Mouse (Mus musculus): Measurements from ENCODE around the gene Tapt1. TPM values are rescaled to one million over a fixed set of nuclear protein-coding genes. Genes with fewer than 3 reads are reported as not detected.
"Not testable (repeated sequence)": the region's sequence is repeated elsewhere in the genome, so short reads cannot be mapped to it uniquely, and the experiment has no call there.

Gene Tapt1
- polyA plus RNA-seq (2015; fragmentation: Nextera tagmentation; extraction: Ambion mirVana): 23.8 and 26.3 TPM in 2 replicates

DNA sequence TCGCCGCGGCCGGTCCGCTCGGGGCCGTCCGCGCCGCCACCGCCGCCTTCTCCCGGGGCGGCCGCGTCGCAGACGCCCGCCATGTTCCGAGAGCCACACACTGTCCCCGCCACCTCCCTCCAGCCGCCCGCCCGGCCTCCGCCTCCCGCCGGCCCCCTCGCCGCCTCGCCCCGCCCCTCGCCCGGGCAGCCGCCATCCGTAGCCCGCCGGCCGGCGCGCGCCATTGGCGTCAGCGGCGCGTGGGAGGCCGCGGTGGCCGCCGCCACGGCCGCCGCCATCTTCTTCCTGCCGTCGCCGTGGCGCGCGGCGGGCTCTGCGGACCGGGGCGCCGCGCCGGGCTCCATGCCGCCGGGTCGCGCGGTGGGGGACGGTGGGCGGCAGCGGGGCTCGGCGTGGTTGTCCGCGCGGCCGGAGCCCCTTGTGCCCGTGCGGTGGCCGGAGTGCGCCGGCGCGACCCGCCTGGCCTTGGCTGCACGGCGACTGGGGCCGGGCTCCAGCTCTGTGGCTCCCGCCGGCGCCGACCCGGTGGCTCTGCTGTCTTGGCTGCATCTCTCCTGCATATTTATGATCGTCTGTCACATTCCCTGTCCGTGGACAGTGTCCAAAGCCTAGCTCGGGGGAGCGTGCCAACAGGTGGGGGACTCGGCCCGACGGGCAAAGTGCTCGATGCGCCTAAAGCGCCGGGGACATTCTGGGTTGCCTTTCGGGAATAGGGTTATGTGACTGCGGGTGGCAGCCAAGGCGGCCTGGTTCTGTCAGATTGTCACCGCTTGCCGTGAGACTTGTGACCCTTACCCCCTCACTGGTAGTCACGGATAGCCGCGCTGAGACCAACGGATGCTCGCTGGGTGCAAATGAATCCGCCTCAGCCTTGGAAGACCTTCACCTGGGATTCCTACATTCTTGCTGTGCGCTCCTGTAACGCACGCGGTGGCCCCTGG is at the start of gene Tapt1:
Gene Tapt1 (minus strand): TSS at position 106 of the 941 bp plus-strand sequence.
- Histone ChIP-seq H3K36me3 (no peaks in the 10 kb centered on the region), H3K27ac (peak within 1 kb of the TSS; percentile 90), H3K9ac (peak within 1 kb of the TSS; percentile 98), H3K4me1 (replicated peaks) (peaks cover 10% of the 10 kb centered on the region), H3K4me2 (replicated peaks) (peak within 1 kb of the TSS; percentile 77), H3K9me3 (no peaks in the 10 kb centered on the region), H3K27me3 (replicated peaks) (no peaks in the 10 kb centered on the region), H3K4me3 (replicated peaks) (peak within 1 kb of the TSS; percentile 90)
- under 1% methylated on average over 84 of the region's 121 CpGs for WGBS
- ATAC-seq: peak; percentile 98

DNA sequence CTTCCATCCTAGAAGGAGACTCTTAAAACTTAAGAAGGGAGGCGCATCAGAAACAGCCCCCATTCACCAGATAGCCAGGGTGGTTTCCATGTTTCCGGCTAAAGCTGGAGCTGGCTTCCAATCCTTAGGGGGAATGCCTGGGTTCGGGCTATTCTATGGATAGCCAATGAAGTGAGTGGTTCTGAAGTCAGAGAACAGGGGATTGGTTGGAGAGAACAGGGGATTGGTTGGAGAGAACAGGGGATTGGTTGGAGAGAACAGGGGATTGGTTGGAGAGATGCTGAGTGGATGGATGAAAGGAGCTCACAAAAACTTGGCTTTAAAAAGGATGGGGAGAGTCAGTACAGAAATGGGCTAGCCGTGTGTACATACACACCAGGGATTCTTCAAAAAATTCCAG is 45.1 kb upstream of the Tapt1 start:
- Histone ChIP-seq H3K4me2 (replicated peaks) (no peak overlapping the region), H3K4me1 (replicated peaks) (no peaks in the 10 kb centered on the region), H3K9me3 (no peaks in the 10 kb centered on the region), H3K9ac (no peak overlapping the region), H3K4me3 (replicated peaks) (no peak overlapping the region), H3K27ac (no peak overlapping the region), H3K27me3 (replicated peaks) (no peaks in the 10 kb centered on the region), H3K36me3 (no peaks in the 10 kb centered on the region)
- no peak for ATAC-seq
- WGBS: 89% methylated on average over 4 of the region's 4 CpGs

DNA sequence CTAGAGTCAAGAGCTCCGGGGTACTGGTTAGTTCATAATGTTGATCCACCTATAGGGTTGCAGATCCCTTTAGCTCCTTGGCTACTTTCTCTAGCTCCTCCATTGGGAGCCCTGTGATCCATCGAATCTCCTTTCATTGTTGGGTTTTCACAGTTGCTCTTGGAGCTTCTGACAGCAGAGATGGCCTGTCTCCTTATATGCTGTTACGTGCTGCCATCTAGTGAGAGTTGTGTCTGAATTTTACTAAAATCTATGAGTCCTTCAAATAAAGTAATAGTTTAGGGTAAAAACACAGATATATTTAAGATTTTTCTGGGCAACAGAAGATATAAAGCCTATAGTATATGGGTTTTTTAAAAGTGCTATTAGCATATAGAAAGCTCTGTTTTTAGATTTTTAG is 42.1 kb upstream of the Tapt1 start:
- not testable (repeated sequence) for ATAC-seq; H3K9ac ChIP-seq; H3K36me3 ChIP-seq; H3K4me3 ChIP-seq (replicated peaks); H3K4me2 ChIP-seq (replicated peaks); H3K27ac ChIP-seq; H3K4me1 ChIP-seq (replicated peaks); H3K9me3 ChIP-seq; H3K27me3 ChIP-seq (replicated peaks)
- 64% methylated on average over 3 of the region's 3 CpGs for WGBS

DNA sequence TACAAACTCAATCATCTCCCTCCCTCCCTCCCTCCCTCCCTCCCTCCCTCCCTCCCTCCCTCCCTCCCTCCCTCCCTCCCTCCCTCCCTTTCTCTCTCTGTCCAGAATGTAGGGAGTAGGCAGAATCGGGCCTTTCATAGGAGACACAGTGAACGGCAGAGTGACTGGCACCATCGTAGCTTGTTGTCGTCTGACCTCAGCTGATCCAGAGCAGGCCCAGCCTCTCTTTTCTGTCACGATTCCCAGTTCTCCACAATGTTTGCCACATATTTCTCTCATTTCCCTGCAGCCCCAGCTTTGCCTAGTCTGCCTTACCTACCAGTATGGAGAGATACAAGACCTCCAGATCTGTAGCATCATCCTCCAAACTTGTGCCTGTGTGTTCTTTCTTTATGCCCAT is 35.3 kb upstream of the Tapt1 start:
- H3K36me3 ChIP-seq: no peaks in the 10 kb centered on the region
- no peaks in the 10 kb centered on the region for H3K9me3 ChIP-seq
- H3K27ac ChIP-seq: no peak overlapping the region
- H3K4me3 ChIP-seq (replicated peaks): no peak overlapping the region
- no peaks in the 10 kb centered on the region for H3K4me1 ChIP-seq (replicated peaks)
- WGBS: 75% methylated on average over 5 of the region's 5 CpGs
- H3K4me2 ChIP-seq (replicated peaks): no peak overlapping the region
- H3K27me3 ChIP-seq (replicated peaks): no peaks in the 10 kb centered on the region
- no peak overlapping the region for H3K9ac ChIP-seq
- no peak for ATAC-seq

DNA sequence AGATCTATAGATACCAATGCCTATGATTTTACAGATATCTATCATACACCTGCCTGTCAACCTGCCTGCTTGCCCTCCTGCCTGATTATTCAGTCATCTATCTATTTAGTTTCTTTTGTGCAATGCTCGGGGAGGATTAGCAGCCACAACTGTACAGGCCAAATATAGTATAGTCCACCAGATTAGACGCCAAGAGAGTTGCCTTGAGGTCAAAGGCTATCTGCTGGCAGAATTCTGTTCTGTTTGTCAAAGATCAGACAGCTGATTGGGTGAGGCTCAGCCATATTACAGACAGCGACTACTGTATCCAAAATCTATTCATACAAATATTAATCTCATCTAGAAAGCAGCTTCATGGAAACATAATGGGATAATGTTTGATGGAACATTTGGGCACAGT is 34.7 kb upstream of the Tapt1 start:
- Histone ChIP-seq H3K4me1 (replicated peaks) (no peaks in the 10 kb centered on the region), H3K27ac (no peak overlapping the region), H3K27me3 (replicated peaks) (no peaks in the 10 kb centered on the region), H3K9me3 (no peaks in the 10 kb centered on the region), H3K4me2 (replicated peaks) (no peak overlapping the region), H3K9ac (no peak overlapping the region), H3K4me3 (replicated peaks) (no peak overlapping the region), H3K36me3 (no peaks in the 10 kb centered on the region)
- ATAC-seq: no peak
- 54% methylated on average over 3 of the region's 3 CpGs for WGBS

DNA sequence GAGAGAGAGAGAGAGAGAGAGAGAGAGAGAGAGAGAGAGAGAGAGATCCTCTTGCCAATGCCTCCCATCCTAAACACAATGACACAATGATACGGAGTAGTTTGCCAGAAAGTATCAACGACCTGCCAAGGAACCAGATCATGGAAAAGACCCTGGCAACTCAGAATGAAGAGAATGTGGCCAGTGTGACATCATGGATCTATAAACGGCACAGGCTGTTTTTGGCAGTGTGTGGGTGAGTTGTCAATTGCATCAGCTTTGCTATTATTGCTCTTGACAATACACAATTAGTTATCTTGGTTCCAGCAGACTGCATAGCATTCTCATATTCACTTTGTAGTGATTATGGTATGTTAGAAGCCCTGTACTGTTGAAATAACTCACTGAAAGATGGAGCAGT is 33.3 kb upstream of the Tapt1 start:
- Histone ChIP-seq H3K4me2 (replicated peaks) (no peak overlapping the region), H3K4me1 (replicated peaks) (no peaks in the 10 kb centered on the region), H3K9ac (no peak overlapping the region), H3K27me3 (replicated peaks) (no peaks in the 10 kb centered on the region), H3K4me3 (replicated peaks) (no peak overlapping the region), H3K27ac (no peak overlapping the region), H3K36me3 (no peaks in the 10 kb centered on the region), H3K9me3 (no peaks in the 10 kb centered on the region)
- no peak for ATAC-seq
- WGBS: 75% methylated on average over 3 of the region's 3 CpGs

DNA sequence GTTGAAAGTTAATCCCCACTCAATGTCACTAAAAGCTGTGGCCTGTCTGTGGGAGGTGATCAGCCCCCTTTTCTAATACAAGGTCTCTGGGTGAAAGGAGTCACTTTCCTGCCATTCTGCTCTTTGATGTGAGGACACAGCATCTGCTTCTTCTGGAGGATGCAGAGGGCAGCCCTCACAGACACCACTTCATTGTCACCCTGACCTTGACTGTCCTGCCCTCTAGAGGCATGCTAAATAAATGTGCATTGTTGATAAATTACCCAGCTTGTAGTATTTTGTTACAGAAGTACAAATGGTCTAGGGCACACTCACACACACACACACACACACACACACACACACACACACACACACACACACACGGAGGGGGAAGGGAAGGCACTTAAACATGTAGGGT is 31.7 kb upstream of the Tapt1 start:
- Histone ChIP-seq H3K36me3 (no peaks in the 10 kb centered on the region), H3K4me2 (replicated peaks) (no peak overlapping the region), H3K27ac (no peak overlapping the region), H3K4me1 (replicated peaks) (no peaks in the 10 kb centered on the region), H3K9me3 (no peaks in the 10 kb centered on the region), H3K9ac (no peak overlapping the region), H3K4me3 (replicated peaks) (no peak overlapping the region), H3K27me3 (replicated peaks) (no peaks in the 10 kb centered on the region)
- 100% methylated on average over 1 of the region's 1 CpGs for WGBS
- ATAC-seq: no peak

DNA sequence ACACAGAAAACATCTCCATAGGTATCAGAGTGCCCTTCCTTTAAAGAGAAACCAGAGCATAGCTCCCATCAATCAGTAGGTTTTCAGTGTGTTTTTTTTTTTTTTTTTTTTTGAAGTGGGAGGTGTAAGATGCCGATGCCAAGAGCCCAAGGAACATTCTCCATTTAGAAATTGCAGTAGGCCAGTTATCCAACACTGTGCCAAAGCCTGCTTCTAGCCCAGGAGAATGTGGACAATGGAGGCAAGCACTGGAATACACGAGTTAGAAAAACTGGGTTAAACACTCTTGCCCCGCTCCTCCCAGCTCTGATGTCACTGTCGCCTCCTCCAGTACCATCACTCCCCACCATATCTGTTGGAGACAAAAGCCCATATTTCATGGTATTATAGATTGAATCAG is 31.0 kb upstream of the Tapt1 start:
- no peaks in the 10 kb centered on the region for H3K9me3 ChIP-seq
- no peak overlapping the region for H3K27ac ChIP-seq
- H3K4me3 ChIP-seq (replicated peaks): no peak overlapping the region
- no peak overlapping the region for H3K9ac ChIP-seq
- H3K36me3 ChIP-seq: no peaks in the 10 kb centered on the region
- no peaks in the 10 kb centered on the region for H3K27me3 ChIP-seq (replicated peaks)
- 81% methylated on average over 4 of the region's 4 CpGs for WGBS
- no peak for ATAC-seq
- H3K4me2 ChIP-seq (replicated peaks): no peak overlapping the region
- no peaks in the 10 kb centered on the region for H3K4me1 ChIP-seq (replicated peaks)

DNA sequence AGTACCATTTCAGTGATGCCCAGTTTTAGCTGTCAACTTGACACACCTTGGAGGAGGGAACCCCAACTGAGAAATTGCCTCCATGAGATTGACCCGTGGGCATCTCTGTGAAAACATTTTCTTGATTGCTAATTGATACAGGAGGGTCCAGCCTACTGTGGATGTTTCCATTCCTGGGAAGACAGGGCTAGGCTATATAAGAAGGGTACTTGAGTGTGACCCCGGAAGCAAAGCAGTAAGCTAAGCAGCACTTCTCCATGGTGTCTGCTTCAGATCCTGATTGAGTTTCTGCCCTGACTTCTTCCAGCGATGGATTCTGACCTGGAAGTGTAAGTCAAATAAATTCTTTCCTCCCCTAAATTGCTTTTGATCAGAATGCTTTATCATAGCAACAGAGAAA is 30.1 kb upstream of the Tapt1 start:
- WGBS: 78% methylated on average over 3 of the region's 3 CpGs
- no peak for ATAC-seq

DNA sequence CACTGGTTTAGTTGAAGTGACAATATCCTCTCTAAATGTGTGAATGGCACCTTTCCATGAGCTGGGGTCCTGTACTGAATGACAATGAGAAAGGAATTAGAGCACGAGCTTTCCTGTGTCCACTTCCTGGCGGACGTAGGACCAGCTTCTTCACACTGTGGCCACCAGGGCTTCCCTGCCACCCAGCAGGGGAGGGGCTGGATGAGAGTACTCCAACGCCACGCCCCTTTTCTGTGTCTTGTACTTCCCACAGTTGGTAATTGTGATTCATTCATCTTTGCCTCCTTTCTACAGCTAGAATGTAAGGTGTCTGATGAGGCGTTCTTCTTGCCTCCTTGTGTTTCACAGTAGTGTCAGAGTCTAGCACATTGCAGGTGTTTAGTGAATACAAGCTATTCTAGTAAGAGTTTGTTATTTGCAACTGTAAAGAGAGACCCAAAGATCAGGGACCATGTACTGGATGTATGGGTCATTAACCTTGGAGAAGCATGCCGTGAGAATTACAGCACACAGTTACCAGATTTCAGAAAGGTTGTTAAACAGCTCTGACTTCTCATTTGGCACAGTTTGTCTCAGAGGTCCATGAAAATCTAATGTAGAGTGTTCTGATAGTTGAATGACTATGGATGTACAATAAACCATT is 29.5 kb upstream of the Tapt1 start:
- Histone ChIP-seq H3K4me1 (replicated peaks) (no peaks in the 10 kb centered on the region), H3K27ac (no peak overlapping the region)
- ATAC-seq: no peak

More for the DNA sequence above, 30.1 kb upstream of the Tapt1 start:
- Histone ChIP-seq H3K27ac (no peak overlapping the region), H3K9me3 (no peaks in the 10 kb centered on the region), H3K4me3 (replicated peaks) (no peak overlapping the region), H3K4me1 (replicated peaks) (no peaks in the 10 kb centered on the region), H3K27me3 (replicated peaks) (no peaks in the 10 kb centered on the region), H3K36me3 (no peaks in the 10 kb centered on the region), H3K9ac (no peak overlapping the region), H3K4me2 (replicated peaks) (no peak overlapping the region)

DNA sequence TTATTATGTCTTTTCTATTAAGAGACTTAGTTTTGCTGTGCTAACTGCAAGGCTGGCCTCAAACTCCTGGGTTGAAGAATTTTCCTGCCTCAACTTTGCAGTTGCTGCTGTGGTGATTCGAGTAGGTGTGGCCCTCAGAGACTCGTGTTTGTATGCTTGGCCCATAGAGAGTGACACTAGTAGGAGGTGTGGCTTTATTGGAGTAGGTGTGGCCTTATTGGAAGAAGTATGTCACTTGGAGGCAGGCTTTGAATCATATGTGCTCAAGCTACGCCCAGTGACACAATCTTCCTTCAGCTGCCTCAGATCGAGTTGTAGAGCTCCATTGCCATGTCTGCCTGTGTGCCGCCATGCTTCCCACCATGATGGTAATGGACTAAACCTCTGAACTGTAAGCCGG is 27.0 kb upstream of the Tapt1 start:
- Histone ChIP-seq H3K4me2 (replicated peaks) (no peak overlapping the region), H3K4me1 (replicated peaks) (no peaks in the 10 kb centered on the region), H3K9ac (no peak overlapping the region), H3K36me3 (no peaks in the 10 kb centered on the region), H3K4me3 (replicated peaks) (no peak overlapping the region), H3K27ac (no peak overlapping the region), H3K9me3 (no peaks in the 10 kb centered on the region), H3K27me3 (replicated peaks) (no peaks in the 10 kb centered on the region)
- WGBS: 82% methylated on average over 6 of the region's 6 CpGs
- no peak for ATAC-seq

More for the DNA sequence above, 29.5 kb upstream of the Tapt1 start:
- H3K27me3 ChIP-seq (replicated peaks): no peaks in the 10 kb centered on the region
- 75% methylated on average over 7 of the region's 7 CpGs for WGBS
- H3K9me3 ChIP-seq: no peaks in the 10 kb centered on the region
- no peak overlapping the region for H3K9ac ChIP-seq
- H3K36me3 ChIP-seq: no peaks in the 10 kb centered on the region
- no peak overlapping the region for H3K4me3 ChIP-seq (replicated peaks)
- H3K4me2 ChIP-seq (replicated peaks): no peak overlapping the region

DNA sequence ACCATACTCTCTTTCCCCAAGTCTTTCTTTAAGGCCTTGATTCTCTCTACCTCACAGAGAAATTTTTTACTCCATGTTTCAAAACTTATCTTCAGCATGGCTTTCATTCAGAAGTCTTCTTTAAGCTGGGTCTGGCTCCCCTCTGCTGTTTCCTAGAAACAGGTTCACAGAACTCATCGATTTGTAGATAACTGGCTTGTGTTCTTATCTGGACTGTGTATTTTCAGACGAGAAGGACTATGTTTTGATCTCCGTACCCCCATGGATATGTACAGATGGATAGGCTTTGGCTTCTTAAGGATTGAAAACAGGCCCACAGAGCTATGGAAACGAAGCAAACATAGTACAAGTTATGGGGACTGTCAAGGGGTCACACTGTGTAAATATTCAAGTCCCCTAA is 26.0 kb upstream of the Tapt1 start:
- Histone ChIP-seq H3K27ac (no peak overlapping the region), H3K9ac (no peak overlapping the region), H3K27me3 (replicated peaks) (no peaks in the 10 kb centered on the region), H3K4me2 (replicated peaks) (no peak overlapping the region), H3K36me3 (no peaks in the 10 kb centered on the region), H3K9me3 (no peaks in the 10 kb centered on the region), H3K4me3 (replicated peaks) (no peak overlapping the region), H3K4me1 (replicated peaks) (no peaks in the 10 kb centered on the region)
- no peak for ATAC-seq
- WGBS: 42% methylated on average over 4 of the region's 4 CpGs
